Mouse (Mus musculus): ENCODE data around the gene Vmn2r52. TPM values are rescaled to one million over a fixed set of nuclear protein-coding genes. Genes with fewer than 3 reads are reported as not detected.

Vmn2r52 gene
- not detected for polyA plus RNA-seq (2012; fragmentation: generic; extraction: Trizol)

DNA sequence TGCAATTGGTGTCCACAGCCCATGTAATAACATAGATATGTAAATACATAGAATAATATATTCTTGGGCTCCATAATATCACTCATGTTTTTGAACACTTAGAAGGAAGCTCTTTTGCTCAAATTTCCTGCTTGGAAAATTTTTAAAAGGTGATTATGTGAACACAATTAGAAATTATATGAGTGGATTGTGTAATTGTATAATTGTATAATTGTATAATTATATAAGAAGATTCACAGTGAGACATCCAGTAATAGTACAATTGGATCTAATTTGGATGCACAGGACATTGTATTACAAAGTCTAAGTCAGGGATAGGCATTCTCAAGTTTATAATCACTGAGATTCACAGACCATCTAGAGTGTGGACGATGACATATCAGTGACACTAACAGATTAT lies at the start of gene Vmn2r52:
Vmn2r52 (minus strand) TSS at position 101 of the 400 bp plus-strand sequence.

DNA sequence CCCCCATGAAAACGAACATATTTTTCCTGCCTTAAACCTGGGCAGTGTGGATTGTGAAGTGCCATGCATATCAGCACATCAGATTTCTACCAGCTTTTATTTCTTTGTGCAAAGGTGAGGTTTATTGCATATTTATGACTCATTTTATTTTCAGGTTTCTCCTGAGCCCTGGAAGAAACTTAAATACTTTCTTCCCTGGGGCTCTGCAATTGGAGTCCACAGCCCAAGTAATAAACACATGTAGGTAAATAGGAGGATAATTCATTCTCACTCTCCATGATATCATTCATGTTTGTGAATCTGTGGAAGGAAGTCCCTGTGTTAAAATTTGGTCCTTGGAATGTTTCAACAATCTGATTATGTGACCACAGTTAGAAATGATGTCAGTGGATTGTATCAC lies 70.7 kb downstream of the Vmn2r52 start, which contains the start of gene Vmn2r51:
Vmn2r51 (minus strand) TSS at position 101 of the 400 bp plus-strand sequence.

Other genes with a start within 250 kb of the Vmn2r52 start
- gene Vmn2r48, start 223.0 kb downstream of the Vmn2r52 start, polyA plus RNA-seq (2012; fragmentation: generic; extraction: Trizol): not detected
- gene Vmn2r49, start 184.3 kb downstream of the Vmn2r52 start, polyA plus RNA-seq (2012; fragmentation: generic; extraction: Trizol): not detected
- not detected for gene Vmn2r50, start 123.3 kb downstream of the Vmn2r52 start, polyA plus RNA-seq (2012; fragmentation: generic; extraction: Trizol)
- gene Vmn2r51, start 70.8 kb downstream of the Vmn2r52 start, polyA plus RNA-seq (2012; fragmentation: generic; extraction: Trizol): not detected
- not detected for gene Vmn1r66, start 101.4 kb upstream of the Vmn2r52 start, polyA plus RNA-seq (2012; fragmentation: generic; extraction: Trizol)

Measured in C3H10T1/2 (cell line).